Mouse (Mus musculus) CH12.LX (cell line): ENCODE data around the gene Mad2l2. TPM values are rescaled to one million over a fixed set of nuclear protein-coding genes. Genes with fewer than 3 reads are reported as not detected.

ENCODE experiments used
- DNase-seq: peaks from one replicate; pipeline ENCODE4 v3.0.0-alpha.2; 2013; ENCODE audit errors: extremely low read depth
- H3K27ac ChIP-seq: 2 replicates; pipeline ENCODE4 v1.5.1; 2012; ENCODE audit warnings: low read depth, mild to moderate bottlenecking, control low read depth, moderate library complexity; ENCODE audit not compliant: insufficient read depth
- H3K27me3 ChIP-seq: replicated peaks from 2 replicates; pipeline ENCODE3; 2012; ENCODE audit warnings: inconsistent platforms
- H3K36me3 ChIP-seq, 2 experiments: replicated peaks in 1 of 2; 2 replicates each; pipeline versions ENCODE3 to v1.6.1; 2012; ENCODE audit warnings: inconsistent platforms in 1 of 2, low read length in 1 of 2, mild to moderate bottlenecking in 1 of 2, mixed read lengths in 1 of 2, moderate library complexity in 1 of 2; ENCODE audit not compliant: control insufficient read depth in 1 of 2, insufficient read depth in 1 of 2
- H3K4me1 ChIP-seq, 2 experiments: 2 replicates each; pipeline ENCODE4 v1.6.1; 2012; ENCODE audit warnings: inconsistent platforms in 1 of 2, moderate library complexity in 1 of 2; ENCODE audit not compliant: insufficient read depth in 2 of 2, control insufficient read depth in 1 of 2
- H3K4me2 ChIP-seq: 2 replicates; pipeline ENCODE4 v1.6.1; 2012; ENCODE audit warnings: low read depth, mild to moderate bottlenecking, control low read depth; ENCODE audit not compliant: poor library complexity, insufficient read depth, severe bottlenecking
- H3K4me3 ChIP-seq, 3 experiments: fragments of 150-350 bp in 1 of 3; sonication (generic) in 1 of 3; replicated peaks in 1 of 3; 2 replicates each; pipeline versions ENCODE3 to v1.5.1; 2011 to 2012; ENCODE audit warnings: low read depth in 2 of 3, low read length in 2 of 3, mild to moderate bottlenecking in 2 of 3, moderate library complexity in 2 of 3, control low read depth in 1 of 3, improper control_type of control experiment in 1 of 3, inconsistent platforms in 1 of 3, mixed read lengths in 1 of 3; ENCODE audit not compliant: poor library complexity in 1 of 3
- H3K79me2 ChIP-seq: replicated peaks from 2 replicates; pipeline ENCODE4 v1.6.1; 2012; ENCODE audit warnings: mild to moderate bottlenecking, moderate library complexity; ENCODE audit not compliant: control insufficient read depth, poor library complexity, insufficient read depth, severe bottlenecking; ENCODE audit errors: extremely low read depth
- H3K9ac ChIP-seq: 2 replicates; pipeline ENCODE4 v1.6.1; 2012; ENCODE audit warnings: low read depth, mild to moderate bottlenecking, control low read depth, moderate library complexity; ENCODE audit not compliant: insufficient read depth
- H3K9me3 ChIP-seq: replicated peaks from 2 replicates; pipeline ENCODE3; 2012; ENCODE audit warnings: low read length, inconsistent platforms, mixed read lengths
- BHLHE40 ChIP-seq: IDR thresholded peaks from 2 replicates; pipeline ENCODE4 v1.6.1; 2011; ENCODE audit warnings: mild to moderate bottlenecking, low read depth, low read length, improper control_type of control experiment
- CHD1 ChIP-seq: IDR thresholded peaks from 2 replicates; pipeline ENCODE4 v1.6.1; 2012; ENCODE audit warnings: low read depth, low read length, improper control_type of control experiment, inconsistent platforms
- CHD2 ChIP-seq: IDR thresholded peaks from 2 replicates; pipeline ENCODE4 v1.6.1; 2011; ENCODE audit warnings: low read length, improper control_type of control experiment
- CTCF ChIP-seq, 2 experiments: IDR thresholded peaks in 1 of 2; conservative IDR thresholded peaks in 1 of 2; 2 replicates each; pipeline ENCODE4 v1.5.1; 2011 to 2012; ENCODE audit warnings: low read depth in 2 of 2, low read length in 2 of 2, improper control_type of control experiment in 1 of 2, inconsistent platforms in 1 of 2, mild to moderate bottlenecking in 1 of 2, moderate library complexity in 1 of 2
- E2F4 ChIP-seq: IDR thresholded peaks from 2 replicates; pipeline ENCODE4 v1.6.1; 2011; ENCODE audit warnings: low read depth, low read length, improper control_type of control experiment; ENCODE audit not compliant: insufficient replicate concordance
- ELF1 ChIP-seq: IDR thresholded peaks from 2 replicates; pipeline ENCODE4 v1.6.1; 2014; ENCODE audit warnings: low read depth, mild to moderate bottlenecking, inconsistent platforms, low read length, improper control_type of control experiment
- ETS1 ChIP-seq: conservative IDR thresholded peaks from 2 replicates; pipeline ENCODE4 v1.6.1; 2012; ENCODE audit warnings: low read depth, mild to moderate bottlenecking, inconsistent platforms, low read length, improper control_type of control experiment, moderate library complexity
- GABPA ChIP-seq: IDR thresholded peaks from 2 replicates; pipeline ENCODE4 v1.6.1; 2012; ENCODE audit warnings: low read depth, low read length, improper control_type of control experiment, inconsistent platforms; ENCODE audit not compliant: insufficient replicate concordance
- HCFC1 ChIP-seq: IDR thresholded peaks from 2 replicates; pipeline ENCODE4 v1.6.1; 2012; ENCODE audit warnings: low read depth, mild to moderate bottlenecking, inconsistent platforms, low read length, improper control_type of control experiment
- IRF4 ChIP-seq: IDR thresholded peaks from 2 replicates; pipeline ENCODE4 v1.6.1; 2014; ENCODE audit warnings: low read depth, mild to moderate bottlenecking, inconsistent platforms, low read length, improper control_type of control experiment
- JUN ChIP-seq: IDR thresholded peaks from 2 replicates; pipeline ENCODE4 v1.6.1; 2011; ENCODE audit warnings: low read depth, mild to moderate bottlenecking, low read length, improper control_type of control experiment, moderate library complexity; ENCODE audit not compliant: insufficient read depth
- KAT2A ChIP-seq: IDR thresholded peaks from 2 replicates; pipeline ENCODE4 v1.6.1; 2012; ENCODE audit warnings: low read length, improper control_type of control experiment, inconsistent platforms; ENCODE audit not compliant: insufficient replicate concordance
- MAZ ChIP-seq: IDR thresholded peaks from 2 replicates; pipeline ENCODE4 v1.6.1; 2012; ENCODE audit warnings: low read depth, mild to moderate bottlenecking, inconsistent platforms, low read length, improper control_type of control experiment, moderate library complexity
- MEF2A ChIP-seq: IDR thresholded peaks from 2 replicates; pipeline ENCODE4 v1.6.1; 2014; ENCODE audit warnings: low read depth, mild to moderate bottlenecking, inconsistent platforms, low read length, improper control_type of control experiment, borderline replicate concordance
- NELFE ChIP-seq: IDR thresholded peaks from 2 replicates; pipeline ENCODE4 v1.6.1; 2011; ENCODE audit warnings: low read depth, low read length, improper control_type of control experiment
- PAX5 ChIP-seq: IDR thresholded peaks from 2 replicates; pipeline ENCODE4 v1.6.1; 2012; ENCODE audit warnings: low read length, inconsistent platforms, mixed read lengths
- POLR2AphosphoS2 ChIP-seq: IDR thresholded peaks from 2 replicates; pipeline ENCODE4 v1.6.1; 2011; ENCODE audit warnings: low read depth, low read length, improper control_type of control experiment
- SIN3A ChIP-seq: IDR thresholded peaks from 2 replicates; pipeline ENCODE4 v1.6.1; 2012; ENCODE audit warnings: low read length, improper control_type of control experiment, inconsistent platforms
- SMC3 ChIP-seq: IDR thresholded peaks from 2 replicates; pipeline ENCODE4 v1.6.1; 2011; ENCODE audit warnings: low read depth, low read length, improper control_type of control experiment
- TBP ChIP-seq: conservative IDR thresholded peaks from 2 replicates; pipeline ENCODE4 v1.6.1; 2011; ENCODE audit warnings: low read depth, low read length, improper control_type of control experiment
- UBTF ChIP-seq: IDR thresholded peaks from 2 replicates; pipeline ENCODE4 v1.6.1; 2012; ENCODE audit warnings: low read depth, mild to moderate bottlenecking, inconsistent platforms, low read length, improper control_type of control experiment, moderate library complexity
- USF1 ChIP-seq: IDR thresholded peaks from 2 replicates; pipeline ENCODE4 v1.6.1; 2014; ENCODE audit warnings: low read depth, mild to moderate bottlenecking, inconsistent platforms, low read length, improper control_type of control experiment
- USF2 ChIP-seq: conservative IDR thresholded peaks from 2 replicates; pipeline ENCODE4 v1.6.1; 2011; ENCODE audit warnings: low read depth, low read length, improper control_type of control experiment
- ZKSCAN1 ChIP-seq: IDR thresholded peaks from 2 replicates; pipeline ENCODE4 v1.6.1; 2012; ENCODE audit warnings: low read depth, inconsistent platforms, low read length, improper control_type of control experiment, borderline replicate concordance
- ZNF384 ChIP-seq: IDR thresholded peaks from 2 replicates; pipeline ENCODE4 v1.6.1; 2012; ENCODE audit warnings: low read depth, low read length, improper control_type of control experiment, inconsistent platforms
- dilution Hi-C: fragments of 300-500 bp; cut with MboI; formaldehyde crosslinking; loops from 2 replicates; pipeline ENCODE4 v1.14.3; 2020; ENCODE audit warnings: low sequenced_read_pairs; ENCODE audit not compliant: extremely low pct_unique_long_range_greater_than_20kb, extremely low pct_ligation_motif_present
- in situ Hi-C: fragments of 300-500 bp; cut with MboI; formaldehyde crosslinking; loops from 3 replicates; pipeline ENCODE4 v1.14.3; 2019; ENCODE audit warnings: low sequenced_read_pairs, low pct_ligation_motif_present, low pct_unique_long_range_greater_than_20kb, mixed read lengths
- polyA plus RNA-seq: library from polyadenylated mRNA; unstranded; fragments of >175 nt; gene quantifications from 2 replicates; pipeline ENCODE4 v1.2.1, GENCODE M21; 2012; ENCODE audit warnings: low read depth; ENCODE audit not compliant: insufficient read length
- total RNA-seq, 2 experiments: library from RNA; depleted of rRNA; stranded (reverse); fragments of 300-350 nt in 1 of 2; fragments of >200 nt in 1 of 2; gene quantifications; 2 replicates each; pipeline ENCODE4 v1.2.3; 2012 to 2014

The Mad2l2 gene
- total and polyA plus RNA-seq, 3 experiments, result 23.1 to 43.3 (median 36.5) TPM

DNA sequence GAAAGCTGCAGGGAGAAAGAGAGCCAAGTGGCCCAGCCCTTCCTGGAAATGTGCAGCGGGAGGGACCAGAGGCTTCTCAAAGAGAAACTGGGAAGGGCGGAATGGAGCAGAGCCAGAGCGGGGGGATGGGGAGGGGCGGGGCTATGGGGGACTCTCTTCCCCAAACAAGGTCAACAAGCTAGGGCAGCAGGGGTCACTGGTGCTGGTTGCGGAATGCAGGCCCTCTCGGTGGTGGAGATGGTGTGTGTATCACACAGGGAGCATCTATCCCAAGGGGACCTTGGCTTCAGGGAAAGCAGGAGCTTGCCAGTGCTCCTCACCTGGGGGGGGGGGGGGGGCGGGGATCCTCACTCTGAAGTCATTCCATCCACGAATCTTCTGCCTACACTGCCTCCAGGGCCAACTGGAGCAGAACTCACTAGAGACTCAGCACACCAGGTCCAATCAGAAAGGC, 45.9 kb upstream of the Mad2l2 start:
- TF ChIP-seq PAX5, result no peak
- no peak for TF ChIP-seq POLR2AphosphoS2
- no peak for TF ChIP-seq KAT2A
- no peak for TF ChIP-seq CHD2
- TF ChIP-seq CHD1, result no peak
- TF ChIP-seq E2F4, result no peak
- no peak for TF ChIP-seq USF1
- TF ChIP-seq IRF4, result no peak
- TF ChIP-seq JUN, result no peak
- TF ChIP-seq ETS1, result no peak
- no peak for TF ChIP-seq MAZ
- no peak for TF ChIP-seq ZNF384
- no peak for TF ChIP-seq ELF1
- TF ChIP-seq GABPA, result no peak
- Histone ChIP-seq H3K9ac (no peak overlapping the region), H3K4me3 (no peak overlapping the region), H3K27ac (no peak overlapping the region), H3K4me2 (no peak overlapping the region), H3K36me3 (peaks cover 28 to 37% of the 10 kb centered on the region in 2 experiments), H3K27me3 (no peaks in the 10 kb centered on the region), H3K79me2 (no peaks in the 10 kb centered on the region), H3K4me1 (peaks cover 6 to 16% of the 10 kb centered on the region in 2 experiments; a peak in 3 of 4 replicates), H3K9me3 (no peaks in the 10 kb centered on the region)
- dilution Hi-C loops (no loop called here), in situ Hi-C loops (no loop called here)
- DNase-seq, result no peak

DNA sequence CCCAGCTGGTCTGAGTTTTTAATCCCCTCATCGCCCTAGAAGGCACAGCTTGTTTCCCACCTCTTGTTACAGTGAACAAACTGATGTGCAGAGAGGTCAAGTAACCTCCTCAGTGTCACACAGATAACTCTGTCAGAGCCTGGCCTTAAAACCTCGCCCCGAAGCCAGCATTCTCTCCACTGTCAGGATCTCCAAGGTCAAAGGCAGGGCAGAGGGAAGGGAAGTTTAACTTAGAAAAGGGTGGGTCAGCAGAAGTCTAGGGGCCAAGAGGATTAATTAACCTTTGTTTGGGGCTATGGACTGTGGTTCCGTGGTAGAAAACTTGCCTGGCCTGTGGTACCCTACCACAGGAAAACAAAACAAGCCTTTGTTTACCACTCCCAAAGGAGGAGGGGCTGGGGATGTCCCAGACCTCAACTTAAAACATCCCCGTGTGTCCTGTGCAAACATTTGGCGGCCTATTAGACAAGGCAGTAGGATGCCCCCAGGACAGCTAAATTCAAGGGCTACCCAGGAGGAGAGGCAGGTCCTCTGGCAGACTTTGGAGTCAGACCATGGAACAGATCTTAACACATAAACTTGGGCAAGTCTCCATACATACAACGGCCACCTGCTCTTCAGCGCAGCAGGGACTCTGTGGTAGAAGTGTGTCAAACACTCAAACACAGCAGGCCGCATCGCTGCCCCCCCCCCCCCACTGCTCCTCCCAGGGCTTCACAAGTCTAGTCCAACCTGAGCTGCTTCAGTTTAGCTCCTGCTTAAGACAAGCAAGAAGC, 44.9 kb upstream of the Mad2l2 start:
- dilution Hi-C loops, result no loop called here
- Histone ChIP-seq H3K27ac (no peak overlapping the region), H3K4me2 (no peak overlapping the region), H3K27me3 (no peaks in the 10 kb centered on the region), H3K9me3 (no peaks in the 10 kb centered on the region), H3K4me1 (peaks cover 6 to 16% of the 10 kb centered on the region in 2 experiments; a peak in 3 of 4 replicates), H3K79me2 (no peaks in the 10 kb centered on the region), H3K4me3 (no peak overlapping the region), H3K36me3 (peaks cover 21 to 27% of the 10 kb centered on the region in 2 experiments), H3K9ac (no peak overlapping the region)
- no peak for DNase-seq
- TF ChIP-seq HCFC1 (no peak), SMC3 (no peak), IRF4 (no peak), UBTF (no peak), POLR2AphosphoS2 (no peak), BHLHE40 (no peak), SIN3A (no peak), CHD2 (no peak), CTCF (conservative IDR thresholded peaks at IDR 0.05 in 1 of 2, IDR thresholded peaks at IDR 0.05 in 1 of 2; ENCODE audit: low read depth in 2 of 2, low read length in 2 of 2) (no peak), MAZ (no peak), TBP (no peak), MEF2A (no peak), GABPA (no peak), ZKSCAN1 (no peak), NELFE (no peak), USF2 (no peak), USF1 (no peak)
- in situ Hi-C loops, result no loop called here
